Mouse (Mus musculus) hindbrain, embryonic 13.5 days (tissue): ENCODE data around the gene Ccdc107. TPM values are rescaled to one million over a fixed set of nuclear protein-coding genes. Genes with fewer than 3 reads are reported as not detected.

Experiments used
- ATAC-seq: fragments of 200-750 bp; cut with Nextera tagmentation; 2 replicates; pipeline ENCODE4 v1.8.0; 2017; ENCODE audit warnings: moderate TSS enrichment; ENCODE audit not compliant: low FRiP score
- H3K27ac ChIP-seq: fragments of 300-500 bp; sonication (generic); 2 replicates; pipeline ENCODE4 v1.5.1; 2015; ENCODE audit warnings: inconsistent platforms, mild to moderate bottlenecking, moderate library complexity
- H3K27me3 ChIP-seq: fragments of 300-500 bp; sonication (generic); 2 replicates; pipeline ENCODE4 v1.6.1; 2015; ENCODE audit warnings: mild to moderate bottlenecking, inconsistent platforms
- H3K36me3 ChIP-seq: fragments of 300-500 bp; sonication (generic); 2 replicates; pipeline ENCODE4 v1.6.1; 2015; ENCODE audit warnings: mild to moderate bottlenecking, inconsistent platforms
- H3K4me1 ChIP-seq: fragments of 300-500 bp; sonication (generic); replicated peaks from 2 replicates; pipeline ENCODE4 v1.6.1; 2015; ENCODE audit warnings: inconsistent platforms
- H3K4me2 ChIP-seq: fragments of 300-500 bp; sonication (generic); 2 replicates; pipeline ENCODE4 v1.6.1; 2015; ENCODE audit warnings: inconsistent platforms, mild to moderate bottlenecking, moderate library complexity
- H3K4me3 ChIP-seq: fragments of 300-500 bp; sonication (generic); 2 replicates; pipeline ENCODE4 v1.5.1; 2015; ENCODE audit warnings: mild to moderate bottlenecking, inconsistent platforms
- H3K9ac ChIP-seq: fragments of 300-500 bp; sonication (generic); 2 replicates; pipeline ENCODE4 v1.6.1; 2015; ENCODE audit warnings: mild to moderate bottlenecking, inconsistent platforms
- H3K9me3 ChIP-seq: fragments of 300-500 bp; sonication (generic); 2 replicates; pipeline ENCODE4 v1.6.1; 2016; ENCODE audit warnings: inconsistent platforms
- WGBS: fragments of 180-500 bp; shearing (Covaris S2); methylation state at CpG from one replicate; pipeline ENCODE4 v1.1.7; 2015; 5-methylcytosine and 5-hydroxymethylcytosine counted together
- polyA plus RNA-seq: library from polyadenylated mRNA; unstranded; fragments of >200 nt; fragmentation: Nextera tagmentation; extraction: Ambion mirVana; gene quantifications from 2 replicates; pipeline ENCODE4 v1.2.1, GENCODE M21; 2015

The Ccdc107 gene
- polyA plus RNA-seq, 1 experiment from 2014 or later = 69.0 TPM

GRCm38 (mm10) chr4:43490801-43491200 lies 1.9 kb upstream of the Ccdc107 start:
- H3K27me3 ChIP-seq = no peaks in the 10 kb centered on the region
- H3K4me2 ChIP-seq = no peak overlapping the region
- H3K4me3 ChIP-seq = no peak overlapping the region
- H3K9ac ChIP-seq = no peak overlapping the region
- ATAC-seq = no peak
- H3K4me1 ChIP-seq = peaks cover 15% of the 10 kb centered on the region
- H3K9me3 ChIP-seq = no peaks in the 10 kb centered on the region
- H3K36me3 ChIP-seq = peaks cover 3% of the 10 kb centered on the region; the same call in 1 of the 2 replicates
- 80% methylated on average over 5 of the region's 5 CpGs for WGBS
- H3K27ac ChIP-seq = no peak overlapping the region

- Histone ChIP-seq H3K36me3 (peaks cover 3% of the 10 kb centered on the region; the same call in 1 of the 2 replicates), H3K4me2 (peak overlapping the region; percentile 62), H3K27me3 (no peaks in the 10 kb centered on the region), H3K9me3 (no peaks in the 10 kb centered on the region), H3K4me3 (peak overlapping the region; percentile 65), H3K4me1 (peaks cover 15% of the 10 kb centered on the region), H3K9ac (no peak overlapping the region), H3K27ac (peak overlapping the region; percentile 91)
- ATAC-seq = no peak
- 47% methylated on average over 12 of the region's 12 CpGs for WGBS
These were observed 439 bp upstream of the Ccdc107 start for GRCm38 (mm10) chr4:43492101-43492820.

DNA sequence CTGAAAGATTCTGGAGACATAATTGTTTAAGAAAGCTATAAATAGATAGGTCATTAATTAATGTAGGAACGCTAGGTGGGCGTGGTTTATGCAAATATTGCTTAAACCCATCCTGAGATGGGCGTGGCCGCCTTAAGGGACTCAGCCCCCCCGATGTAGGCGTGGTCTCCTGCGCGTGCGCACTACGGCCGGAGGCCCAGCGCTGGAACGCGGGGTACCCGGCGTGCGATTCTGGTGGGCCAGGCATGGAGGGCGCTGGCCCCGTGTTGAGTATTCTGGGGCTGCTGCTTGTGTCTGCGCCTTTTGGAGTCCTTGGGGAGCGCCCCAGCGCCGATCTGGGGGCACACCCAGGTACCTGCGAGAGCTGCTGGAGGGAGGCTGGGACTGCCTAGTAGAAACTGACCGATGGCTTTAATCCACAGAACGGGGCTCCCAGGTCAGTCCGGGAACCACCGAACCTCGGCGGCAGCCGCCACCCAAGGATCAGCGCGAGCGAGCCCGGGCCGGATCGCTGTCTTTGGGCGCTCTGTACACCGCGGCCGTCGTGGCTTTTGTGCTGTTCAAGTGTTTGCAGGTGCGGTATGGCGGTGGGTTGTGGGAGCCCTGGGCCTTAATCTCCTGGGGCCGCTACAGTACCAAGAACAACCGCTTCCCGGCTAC lies 616 bp downstream of the Ccdc107 start:
- 0% methylated on average over 47 of the region's 47 CpGs for WGBS
- peak overlapping the region; percentile 65 for H3K4me3 ChIP-seq
- peak overlapping the region; percentile 62 for H3K4me2 ChIP-seq
- ATAC-seq = peak; percentile 93
- H3K9ac ChIP-seq = peak overlapping the region; percentile 84
- H3K4me1 ChIP-seq = peaks cover 25% of the 10 kb centered on the region
- peaks cover 3% of the 10 kb centered on the region; the same call in 1 of the 2 replicates for H3K36me3 ChIP-seq
- H3K9me3 ChIP-seq = no peaks in the 10 kb centered on the region
- peak overlapping the region; percentile 91 for H3K27ac ChIP-seq
- no peaks in the 10 kb centered on the region for H3K27me3 ChIP-seq

DNA sequence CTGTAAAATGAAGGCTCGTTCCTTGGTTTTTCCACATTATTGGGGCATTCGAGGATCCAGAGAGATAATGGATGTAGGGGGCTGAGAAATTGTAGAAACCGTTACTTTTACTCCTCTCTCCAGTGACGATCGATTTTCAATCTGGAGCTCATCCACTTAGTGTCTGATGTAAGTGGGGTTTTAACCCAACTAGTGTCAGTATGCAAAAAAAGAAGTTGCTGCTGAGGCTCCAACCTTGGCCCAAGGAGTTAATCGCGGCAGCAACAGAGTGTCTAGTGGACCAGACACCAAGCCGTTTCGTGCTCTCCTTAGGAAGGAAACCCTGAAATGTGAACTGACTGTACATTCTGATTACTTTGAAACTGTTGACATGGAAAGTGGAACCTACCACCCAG lies 1.1 kb downstream of the Ccdc107 start:
- H3K4me2 ChIP-seq = peak overlapping the region; percentile 62
- peaks cover 3% of the 10 kb centered on the region; the same call in 1 of the 2 replicates for H3K36me3 ChIP-seq
- H3K27ac ChIP-seq = peak overlapping the region; percentile 91
- H3K9ac ChIP-seq = peak overlapping the region; percentile 84
- ATAC-seq = no peak
- WGBS = 1% methylated on average over 9 of the region's 9 CpGs
- peak overlapping the region; percentile 65 for H3K4me3 ChIP-seq
- 0 out of 2 replicates have a peak, but pooled peaks cover 3% of the 10 kb centered on the region for H3K27me3 ChIP-seq
- no peaks in the 10 kb centered on the region for H3K9me3 ChIP-seq
- peaks cover 30% of the 10 kb centered on the region for H3K4me1 ChIP-seq

DNA sequence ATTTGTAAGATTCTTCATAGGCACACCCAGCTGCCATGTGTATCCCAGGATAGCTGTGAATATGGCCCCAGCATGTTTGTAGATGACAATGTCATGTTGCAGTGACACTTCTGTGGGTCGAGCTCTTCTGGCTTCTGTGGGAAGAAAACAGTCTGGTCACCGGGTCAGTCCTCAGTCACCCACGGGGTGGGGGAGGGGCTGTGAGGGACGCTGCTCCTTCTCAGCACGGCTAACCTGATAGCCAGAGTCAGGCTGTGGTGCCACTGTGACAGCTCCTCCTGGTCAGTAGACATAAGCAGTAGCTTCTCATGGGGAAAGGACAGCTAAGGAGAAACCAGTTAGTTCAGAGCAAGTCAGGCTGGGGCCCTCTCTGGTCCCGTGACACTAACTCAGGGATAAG lies 3.9 kb downstream of the Ccdc107 start:
- H3K4me2 ChIP-seq = no peak overlapping the region
- no peak overlapping the region for H3K4me3 ChIP-seq
- 0 out of 2 replicates have a peak, but pooled peaks cover 4% of the 10 kb centered on the region for H3K27me3 ChIP-seq
- no peaks in the 10 kb centered on the region for H3K9me3 ChIP-seq
- ATAC-seq = no peak
- 58% methylated on average over 6 of the region's 6 CpGs for WGBS
- H3K36me3 ChIP-seq = peaks cover 3% of the 10 kb centered on the region; the same call in 1 of the 2 replicates
- H3K4me1 ChIP-seq = peaks cover 42% of the 10 kb centered on the region
- H3K9ac ChIP-seq = no peak overlapping the region
- no peak overlapping the region for H3K27ac ChIP-seq

DNA sequence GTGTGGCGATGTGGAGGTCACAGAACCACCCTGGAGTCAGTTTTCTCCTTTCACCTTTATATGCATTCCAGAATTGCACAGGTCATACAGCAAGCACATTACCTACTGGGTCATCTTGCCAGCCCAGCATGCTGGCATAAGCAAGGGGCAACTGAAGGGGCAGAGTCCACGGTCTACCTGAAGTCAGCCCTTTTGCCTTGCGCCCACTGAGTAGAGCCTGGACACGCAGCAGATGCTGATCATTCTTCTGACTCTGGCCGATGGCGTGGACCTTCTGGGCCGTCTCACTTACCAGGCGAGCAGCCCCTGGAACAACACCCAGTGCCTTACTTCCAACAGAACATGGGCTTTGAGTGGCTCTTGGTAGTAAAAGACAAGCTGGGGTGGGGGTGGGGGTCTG lies 4.7 kb downstream of the Ccdc107 start:
- 97% methylated on average over 8 of the region's 8 CpGs for WGBS
- Histone ChIP-seq H3K4me2 (no peak overlapping the region), H3K4me1 (peaks cover 42% of the 10 kb centered on the region), H3K27ac (no peak overlapping the region), H3K9ac (peak overlapping the region; percentile 15; the same call in 1 of the 2 replicates), H3K9me3 (no peaks in the 10 kb centered on the region), H3K36me3 (peaks cover 3% of the 10 kb centered on the region; the same call in 1 of the 2 replicates), H3K4me3 (no peak overlapping the region), H3K27me3 (0 out of 2 replicates have a peak, but pooled peaks cover 4% of the 10 kb centered on the region)
- no peak for ATAC-seq

GRCm38 (mm10) chr4:43497946-43498345 lies 5.2 kb downstream of the Ccdc107 start:
- ATAC-seq = no peak
- Histone ChIP-seq H3K4me3 (peak overlapping the region; percentile 53; the same call in 1 of the 2 replicates), H3K4me2 (peak overlapping the region; percentile 77), H3K27me3 (0 out of 2 replicates have a peak, but pooled peaks cover 4% of the 10 kb centered on the region), H3K9me3 (no peaks in the 10 kb centered on the region), H3K9ac (peak overlapping the region; percentile 72; the same call in 1 of the 2 replicates), H3K36me3 (peaks cover 3% of the 10 kb centered on the region; the same call in 1 of the 2 replicates), H3K4me1 (peaks cover 42% of the 10 kb centered on the region), H3K27ac (no peak overlapping the region)
- 77% methylated on average over 4 of the region's 4 CpGs for WGBS

DNA sequence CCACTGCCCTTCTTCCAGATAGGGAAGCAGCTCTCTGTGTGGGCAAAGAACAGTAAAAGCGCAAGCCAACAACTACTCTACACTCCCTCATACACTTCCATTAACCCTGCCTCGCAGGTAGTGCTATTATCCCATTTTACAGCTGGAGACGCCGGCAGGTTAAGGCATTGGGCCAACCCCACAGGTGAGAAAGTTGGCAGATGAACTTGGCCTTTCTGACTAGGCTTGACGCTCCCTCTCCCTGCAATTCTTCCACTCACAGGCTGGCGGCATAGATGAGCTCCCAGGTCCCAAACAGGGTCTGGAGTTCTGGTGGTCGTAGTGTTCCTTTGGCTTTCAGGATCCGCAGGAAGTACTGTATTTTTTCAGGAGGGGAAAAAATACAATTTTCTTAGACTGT lies 6.3 kb downstream of the Ccdc107 start:
- 16% methylated on average over 8 of the region's 8 CpGs for WGBS
- 0 out of 2 replicates have a peak, but pooled peaks have one; percentile 12 for ATAC-seq

GRCm38 (mm10) chr4:43499407-43500333 lies 7.0 kb downstream of the Ccdc107 start, which contains the start of gene Arhgef39:
Arhgef39 (minus strand) TSS chr4:43499695.
- H3K27ac ChIP-seq = no peak within 1 kb of the TSS

More for the DNA sequence above, 6.3 kb downstream of the Ccdc107 start:
- Histone ChIP-seq H3K36me3 (peaks cover 3% of the 10 kb centered on the region; the same call in 1 of the 2 replicates), H3K9me3 (no peaks in the 10 kb centered on the region), H3K4me1 (peaks cover 39% of the 10 kb centered on the region), H3K9ac (peak overlapping the region; percentile 72; the same call in 1 of the 2 replicates), H3K4me2 (peak overlapping the region; percentile 77), H3K27me3 (0 out of 2 replicates have a peak, but pooled peaks cover 6% of the 10 kb centered on the region), H3K4me3 (peak overlapping the region; percentile 53), H3K27ac (no peak overlapping the region)

DNA sequence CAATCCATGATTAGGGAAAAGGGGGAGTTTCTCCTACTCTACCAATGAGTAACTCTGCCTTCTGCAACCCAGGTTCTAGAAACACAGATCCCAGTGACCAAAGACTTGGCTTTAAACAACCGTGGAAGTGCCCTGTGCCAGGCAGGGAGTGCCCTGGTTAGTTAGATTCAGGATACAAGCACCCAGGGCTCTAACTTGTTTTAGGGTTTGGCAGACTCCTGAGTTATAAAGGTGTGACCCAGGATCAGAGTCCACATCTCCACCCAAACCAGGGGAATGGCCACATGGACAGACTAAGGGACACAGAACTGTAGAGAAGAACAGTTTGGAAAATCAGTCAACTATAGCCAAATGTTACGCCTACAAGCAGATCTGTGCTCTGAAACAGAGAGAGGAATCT lies 10.3 kb downstream of the Ccdc107 start:
- no peak overlapping the region for H3K4me3 ChIP-seq
- H3K4me1 ChIP-seq = peaks cover 24% of the 10 kb centered on the region
- 79% methylated on average over 2 of the region's 2 CpGs for WGBS
- peaks cover 23% of the 10 kb centered on the region for H3K27me3 ChIP-seq
- H3K9me3 ChIP-seq = no peaks in the 10 kb centered on the region
- ATAC-seq = no peak
- H3K36me3 ChIP-seq = no peaks in the 10 kb centered on the region
- H3K4me2 ChIP-seq = no peak overlapping the region
- H3K27ac ChIP-seq = no peak overlapping the region
- H3K9ac ChIP-seq = no peak overlapping the region

More at GRCm38 (mm10) chr4:43499407-43500333, 7.0 kb downstream of the Ccdc107 start, which contains the start of gene Arhgef39:
- peaks cover 3% of the 10 kb centered on the region; the same call in 1 of the 2 replicates for H3K36me3 ChIP-seq
- peak; percentile 81 for ATAC-seq
- H3K9me3 ChIP-seq = no peaks in the 10 kb centered on the region
- 7% methylated on average over 50 of the region's 50 CpGs for whole genome bisulfite sequencing
- H3K9ac ChIP-seq = peak within 1 kb of the TSS; percentile 72
- peak within 1 kb of the TSS; percentile 53 for H3K4me3 ChIP-seq
- H3K4me2 ChIP-seq = peak within 1 kb of the TSS; percentile 77
- peaks cover 32% of the 10 kb centered on the region for H3K4me1 ChIP-seq
- H3K27me3 ChIP-seq = 0 out of 2 replicates have a peak, but pooled peaks cover 6% of the 10 kb centered on the region

- H3K27me3 ChIP-seq = peaks cover 28% of the 10 kb centered on the region
- H3K27ac ChIP-seq = no peak overlapping the region
- H3K36me3 ChIP-seq = no peaks in the 10 kb centered on the region
- no peak for ATAC-seq
- H3K4me3 ChIP-seq = no peak overlapping the region
- H3K4me2 ChIP-seq = no peak overlapping the region
- WGBS = 79% methylated on average over 6 of the region's 6 CpGs
- no peaks in the 10 kb centered on the region for H3K9me3 ChIP-seq
- peaks cover 24% of the 10 kb centered on the region for H3K4me1 ChIP-seq
- no peak overlapping the region for H3K9ac ChIP-seq
These were observed 10.8 kb downstream of the Ccdc107 start for GRCm38 (mm10) chr4:43503506-43503905.
